Mouse (Mus musculus): ENCODE data around the gene Olfm4. TPM values are rescaled to one million over a fixed set of nuclear protein-coding genes. Genes with fewer than 3 reads are reported as not detected.

Olfm4 gene
- polyA plus RNA-seq (2012; rRNA removed) (5.5 and 8.0 TPM in 2 replicates), polyA plus RNA-seq (2014; fragmentation: Nextera tagmentation; extraction: Ambion mirVana) (10.4 and 13.4 TPM in 2 replicates)

- H3K9ac ChIP-seq (replicated peaks), result no peak within 1 kb of the TSS
- DNase-seq (ENCODE audit: low read depth in 3 of 3, low spot score in 3 of 3), result no peak
- no peaks in the 10 kb centered on the region for H3K9me3 ChIP-seq (ENCODE audit: control insufficient read depth, low read length)
- no peak within 1 kb of the TSS for H3K4me2 ChIP-seq (ENCODE audit: low read depth)
- no peaks in the 10 kb centered on the region for H3K4me1 ChIP-seq (replicated peaks; ENCODE audit: control insufficient read depth in 2 of 2, insufficient read depth in 2 of 2, low read length in 1 of 2)
- 44% methylated on average over 2 of the region's 2 CpGs for WGBS (ENCODE audit: insufficient replicate concordance)
- no peak for ATAC-seq (ENCODE audit: insufficient read depth)
- no peak within 1 kb of the TSS for H3K4me3 ChIP-seq (ENCODE audit: insufficient read depth in 1 of 2, low read depth in 2 of 2, low read length in 2 of 2)
- no peak within 1 kb of the TSS for H3K27ac ChIP-seq
- H3K27me3 ChIP-seq (ENCODE audit: control insufficient read depth, insufficient read depth, low read length), result no peaks in the 10 kb centered on the region
- TF ChIP-seq EP300 (IDR thresholded peaks at IDR 0.05; ENCODE audit: low read depth) (no peak), CTCF (IDR thresholded peaks at IDR 0.05; ENCODE audit: low read depth) (no peak)
- H3K36me3 ChIP-seq (replicated peaks; ENCODE audit: control insufficient read depth, insufficient read depth, low read depth), result no peaks in the 10 kb centered on the region
Measured at GRCm38 (mm10) chr14:79983781-79984180, at the start of gene Olfm4. TSS of gene Olfm4 (plus strand) at chr14:79984081.

- no peak for ATAC-seq (ENCODE audit: insufficient read depth)
- no peaks in the 10 kb centered on the region for H3K9me3 ChIP-seq (ENCODE audit: control insufficient read depth, low read length)
- no peaks in the 10 kb centered on the region for H3K4me1 ChIP-seq (replicated peaks; ENCODE audit: control insufficient read depth in 2 of 2, insufficient read depth in 2 of 2, low read length in 1 of 2)
- no peak overlapping the region for H3K9ac ChIP-seq (replicated peaks)
- no peak overlapping the region for H3K27ac ChIP-seq
- no peaks in the 10 kb centered on the region for H3K27me3 ChIP-seq (ENCODE audit: control insufficient read depth, insufficient read depth, low read length)
- no peak for DNase-seq (ENCODE audit: low read depth in 3 of 3, low spot score in 3 of 3)
- H3K4me2 ChIP-seq (ENCODE audit: low read depth), result no peak overlapping the region
- WGBS (ENCODE audit: insufficient replicate concordance), result 38% methylated on average over 4 of the region's 4 CpGs
- TF ChIP-seq EP300 (IDR thresholded peaks at IDR 0.05; ENCODE audit: low read depth) (no peak), CTCF (IDR thresholded peaks at IDR 0.05; ENCODE audit: low read depth) (no peak)
- H3K36me3 ChIP-seq (replicated peaks; ENCODE audit: control insufficient read depth, insufficient read depth, low read depth), result no peaks in the 10 kb centered on the region
- no peak overlapping the region for H3K4me3 ChIP-seq (ENCODE audit: insufficient read depth in 1 of 2, low read depth in 2 of 2, low read length in 2 of 2)
Measured at GRCm38 (mm10) chr14:79934426-79934825, 49.5 kb upstream of the Olfm4 start.

GRCm38 (mm10) chr14:79936879-79937468, 46.9 kb upstream of the Olfm4 start:
- WGBS (ENCODE audit: insufficient replicate concordance), result 57% methylated on average over 4 of the region's 4 CpGs

GRCm38 (mm10) chr14:79945876-79946275, 38.0 kb upstream of the Olfm4 start:
- no peak for TF ChIP-seq CTCF (IDR thresholded peaks at IDR 0.05; ENCODE audit: low read depth)
- TF ChIP-seq EP300 (IDR thresholded peaks at IDR 0.05; ENCODE audit: low read depth), result no peak
- 29% methylated on average over 2 of the region's 2 CpGs for WGBS (ENCODE audit: insufficient replicate concordance)
- Histone ChIP-seq H3K4me3 (ENCODE audit: insufficient read depth in 1 of 2, low read depth in 2 of 2, low read length in 2 of 2) (no peak overlapping the region), H3K4me1 (replicated peaks; ENCODE audit: control insufficient read depth in 2 of 2, insufficient read depth in 2 of 2, low read length in 1 of 2) (no peaks in the 10 kb centered on the region), H3K4me2 (ENCODE audit: low read depth) (no peak overlapping the region), H3K9me3 (ENCODE audit: control insufficient read depth, low read length) (no peaks in the 10 kb centered on the region), H3K9ac (replicated peaks) (no peak overlapping the region), H3K36me3 (replicated peaks; ENCODE audit: control insufficient read depth, insufficient read depth, low read depth) (no peaks in the 10 kb centered on the region), H3K27ac (no peak overlapping the region), H3K27me3 (ENCODE audit: control insufficient read depth, insufficient read depth, low read length) (no peaks in the 10 kb centered on the region)
- DNase-seq (ENCODE audit: low read depth in 3 of 3, low spot score in 3 of 3), result no peak
- no peak for ATAC-seq (ENCODE audit: insufficient read depth)

More at GRCm38 (mm10) chr14:79936879-79937468, 46.9 kb upstream of the Olfm4 start:
- Histone ChIP-seq H3K4me2 (ENCODE audit: low read depth) (no peak overlapping the region), H3K4me3 (ENCODE audit: insufficient read depth in 1 of 2, low read depth in 2 of 2, low read length in 2 of 2) (no peak overlapping the region), H3K27me3 (ENCODE audit: control insufficient read depth, insufficient read depth, low read length) (no peaks in the 10 kb centered on the region), H3K4me1 (replicated peaks; ENCODE audit: control insufficient read depth in 2 of 2, insufficient read depth in 2 of 2, low read length in 1 of 2) (no peaks in the 10 kb centered on the region), H3K27ac (no peak overlapping the region), H3K9me3 (ENCODE audit: control insufficient read depth, low read length) (no peaks in the 10 kb centered on the region), H3K9ac (replicated peaks) (no peak overlapping the region), H3K36me3 (replicated peaks; ENCODE audit: control insufficient read depth, insufficient read depth, low read depth) (no peaks in the 10 kb centered on the region)
- ATAC-seq (ENCODE audit: insufficient read depth), result no peak
- DNase-seq (ENCODE audit: low read depth in 3 of 3, low spot score in 3 of 3), result no peak
- TF ChIP-seq EP300 (IDR thresholded peaks at IDR 0.05; ENCODE audit: low read depth), result no peak
- no peak for TF ChIP-seq CTCF (IDR thresholded peaks at IDR 0.05; ENCODE audit: low read depth)

GRCm38 (mm10) chr14:79955678-79956077, 28.2 kb upstream of the Olfm4 start:
- Histone ChIP-seq H3K27me3 (ENCODE audit: control insufficient read depth, insufficient read depth, low read length) (no peaks in the 10 kb centered on the region), H3K4me3 (ENCODE audit: insufficient read depth in 1 of 2, low read depth in 2 of 2, low read length in 2 of 2) (no peak overlapping the region), H3K9me3 (ENCODE audit: control insufficient read depth, low read length) (no peaks in the 10 kb centered on the region), H3K9ac (replicated peaks) (no peak overlapping the region), H3K4me2 (ENCODE audit: low read depth) (no peak overlapping the region), H3K27ac (no peak overlapping the region), H3K36me3 (replicated peaks; ENCODE audit: control insufficient read depth, insufficient read depth, low read depth) (no peaks in the 10 kb centered on the region), H3K4me1 (replicated peaks; ENCODE audit: control insufficient read depth in 2 of 2, insufficient read depth in 2 of 2, low read length in 1 of 2) (no peaks in the 10 kb centered on the region)
- WGBS (ENCODE audit: insufficient replicate concordance), result 38% methylated on average over 3 of the region's 3 CpGs
- TF ChIP-seq CTCF (IDR thresholded peaks at IDR 0.05; ENCODE audit: low read depth) (no peak), EP300 (IDR thresholded peaks at IDR 0.05; ENCODE audit: low read depth) (no peak)
- ATAC-seq (ENCODE audit: insufficient read depth) (no peak), DNase-seq (ENCODE audit: low read depth in 3 of 3, low spot score in 3 of 3) (no peak)

Data from liver, embryonic 14.5 days (tissue).